Mouse (Mus musculus): ENCODE measurements at regions not wholly inside any gene's neighbourhood (a gene's known extent, or its start where the extent isn't known, plus 50 kb on each side); places are given as distances from the start of the nearest gene placed in this dataset.

- DNase-seq = no peak
Observed at GRCm38 (mm10) chr11:112137401-112138020, 644.5 kb upstream of the Sox9 start.

DNA sequence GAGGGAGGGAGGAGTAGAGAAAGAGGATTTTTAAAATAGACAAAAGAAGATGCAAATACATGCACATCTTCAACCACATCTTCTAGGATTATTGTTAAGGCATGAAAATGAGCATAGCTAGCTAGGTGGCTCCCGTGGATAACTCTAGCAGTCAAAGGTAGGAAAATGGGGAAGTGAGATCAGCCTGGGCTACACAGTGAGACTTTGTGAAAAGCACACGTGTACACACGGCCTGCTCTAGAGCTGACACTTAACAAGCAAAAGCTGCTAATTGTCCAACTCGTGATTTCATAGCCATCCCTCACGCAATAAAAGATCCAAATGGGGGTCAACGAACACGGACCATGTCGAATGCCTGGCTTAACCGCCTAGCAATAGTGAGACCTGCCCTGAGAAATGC is 642.0 kb upstream of the Sox9 start:
- DNase-seq = no peak

- DNase-seq = no peak
Observed at GRCm38 (mm10) chr11:112140495-112140894, 641.5 kb upstream of the Sox9 start.

GRCm38 (mm10) chr11:112140912-112141311 is 641.1 kb upstream of the Sox9 start:
- DNase-seq = no peak

DNA sequence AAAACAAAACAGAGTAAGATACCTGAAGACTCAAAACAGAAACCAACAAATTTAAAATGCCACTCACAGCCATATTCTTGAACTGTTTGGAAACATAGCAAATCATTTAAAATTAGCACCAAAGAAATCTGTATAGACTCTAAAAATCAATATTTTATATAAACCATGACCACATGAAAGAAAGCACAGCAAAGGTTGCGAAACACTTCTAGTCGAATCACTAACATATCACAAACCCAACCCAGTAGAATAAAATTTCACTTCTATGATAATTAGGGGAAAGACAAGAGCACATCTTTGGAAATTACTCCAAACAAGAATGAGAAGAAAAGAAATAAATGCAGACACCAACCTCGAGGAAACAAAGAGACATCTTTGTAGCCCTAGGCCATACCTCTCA is 630.0 kb upstream of the Sox9 start:
- no peak for DNase-seq

- DNase-seq = no peak
Observed at GRCm38 (mm10) chr11:112153198-112153597, 628.8 kb upstream of the Sox9 start.

DNA sequence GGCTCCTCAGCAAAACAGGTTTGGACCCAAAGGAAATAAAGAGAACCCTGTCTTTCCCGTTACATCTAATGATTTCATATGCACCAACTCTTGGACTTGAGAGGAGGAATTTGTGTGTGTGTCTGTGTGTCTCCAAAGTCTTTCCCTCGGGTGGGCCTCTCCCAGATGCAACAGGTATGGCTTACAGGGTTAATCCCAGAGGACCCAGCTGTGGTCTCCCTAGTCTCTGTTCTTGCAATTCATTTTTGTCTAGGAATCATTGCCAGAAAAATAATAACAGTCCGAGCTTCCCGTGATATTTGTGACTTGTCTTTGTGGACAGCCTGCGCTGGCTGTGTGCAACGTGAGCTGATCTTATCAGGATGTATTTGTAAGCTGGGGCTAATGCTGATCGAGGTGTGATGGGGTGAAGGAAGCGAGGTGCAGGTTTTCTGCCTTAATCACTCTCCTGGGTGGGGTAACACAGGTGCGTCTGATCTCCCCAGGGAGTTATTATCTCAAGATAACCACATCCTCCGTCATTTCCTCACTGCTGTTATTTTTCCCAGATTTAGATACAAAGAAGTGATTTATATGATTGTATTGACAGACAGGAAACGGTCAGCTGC is 627.2 kb upstream of the Sox9 start:
- DNase-seq = no peak

GRCm38 (mm10) chr11:112155339-112155955 is 626.6 kb upstream of the Sox9 start:
- no peak for DNase-seq

DNA sequence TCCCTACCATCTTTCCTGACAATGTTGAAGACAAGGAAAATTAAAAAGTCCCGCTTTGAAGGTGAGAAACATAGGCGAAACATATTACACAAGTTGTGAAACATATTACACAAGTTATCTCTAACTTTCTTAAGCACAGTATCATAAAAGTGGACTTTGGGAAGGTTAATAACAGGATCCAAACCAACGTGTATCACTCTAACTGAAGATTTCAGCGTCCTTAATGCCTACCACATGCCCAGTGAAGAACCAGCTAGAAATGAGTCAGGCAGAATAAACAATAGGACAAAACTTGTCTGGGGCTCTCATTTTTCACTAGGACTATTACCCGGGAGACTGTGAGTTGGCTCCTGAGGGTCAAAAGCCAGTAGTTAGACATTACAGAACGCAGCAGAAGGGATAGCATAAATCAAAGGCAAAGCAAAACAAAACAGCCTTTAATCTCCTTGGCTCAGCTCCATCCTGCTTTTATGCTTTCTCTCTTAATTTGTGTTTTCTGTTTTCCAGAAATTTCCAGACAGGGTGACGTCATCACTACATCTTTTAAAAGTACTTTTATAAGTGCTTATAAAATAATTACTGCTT is 618.3 kb upstream of the Sox9 start:
- DNase-seq = no peak

DNA sequence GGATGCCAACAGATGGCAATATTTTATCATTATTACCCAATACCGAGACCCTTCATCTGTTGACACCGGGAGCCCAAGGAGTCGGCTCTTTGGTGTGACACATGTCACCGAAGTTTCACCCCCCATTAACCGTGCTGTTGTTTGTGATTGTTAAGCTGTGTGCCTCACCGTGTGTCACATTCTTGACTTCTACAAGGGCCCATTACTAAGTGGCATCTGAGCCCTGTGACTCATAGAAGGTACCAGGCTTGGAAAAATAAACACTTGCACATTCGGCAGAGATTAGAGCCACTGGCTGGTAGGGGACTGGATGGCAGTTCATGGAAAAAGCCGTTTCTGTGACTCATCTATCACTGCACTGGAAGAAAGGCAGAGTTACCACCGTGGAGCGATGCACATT is 608.4 kb upstream of the Sox9 start:
- no peak for DNase-seq

DNA sequence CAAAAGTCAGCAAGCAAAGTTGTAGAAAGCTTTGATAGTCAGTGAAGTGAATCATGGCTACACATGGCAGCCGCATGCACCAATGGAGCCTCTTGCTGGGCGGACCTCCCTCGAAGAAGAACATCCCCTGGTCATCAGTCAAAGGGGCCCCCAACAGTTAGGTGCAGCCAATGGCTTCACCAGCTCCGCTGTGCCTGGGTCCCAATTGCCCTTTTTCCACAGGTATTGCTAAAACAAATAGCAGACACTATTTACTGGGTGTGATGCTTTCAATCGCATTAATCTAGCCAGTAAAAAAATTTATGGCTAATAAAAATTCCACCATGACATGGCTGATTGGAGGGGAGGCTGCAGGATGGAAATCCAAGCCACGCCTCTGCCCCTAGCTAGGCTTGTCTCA is 606.7 kb upstream of the Sox9 start:
- DNase-seq = no peak

DNA sequence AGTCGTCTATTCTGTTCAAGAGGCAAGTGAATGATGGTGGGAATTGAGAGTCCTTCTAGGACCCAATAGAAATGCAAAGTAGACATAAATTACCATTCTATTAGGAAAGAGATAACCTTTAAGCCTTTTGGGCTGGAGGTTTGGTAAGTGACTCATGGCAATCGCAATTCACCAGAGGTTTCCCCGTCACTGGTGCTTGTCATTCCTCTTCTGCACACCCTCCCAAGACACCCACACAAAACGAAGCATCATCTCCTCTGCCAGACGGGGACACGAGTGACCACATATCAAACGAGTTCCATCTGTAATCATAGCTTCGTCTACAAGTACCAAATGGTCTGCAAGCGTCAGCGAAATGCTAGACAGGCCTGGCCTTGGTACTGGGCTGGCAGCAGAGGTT is 601.4 kb upstream of the Sox9 start:
- no peak for DNase-seq

DNA sequence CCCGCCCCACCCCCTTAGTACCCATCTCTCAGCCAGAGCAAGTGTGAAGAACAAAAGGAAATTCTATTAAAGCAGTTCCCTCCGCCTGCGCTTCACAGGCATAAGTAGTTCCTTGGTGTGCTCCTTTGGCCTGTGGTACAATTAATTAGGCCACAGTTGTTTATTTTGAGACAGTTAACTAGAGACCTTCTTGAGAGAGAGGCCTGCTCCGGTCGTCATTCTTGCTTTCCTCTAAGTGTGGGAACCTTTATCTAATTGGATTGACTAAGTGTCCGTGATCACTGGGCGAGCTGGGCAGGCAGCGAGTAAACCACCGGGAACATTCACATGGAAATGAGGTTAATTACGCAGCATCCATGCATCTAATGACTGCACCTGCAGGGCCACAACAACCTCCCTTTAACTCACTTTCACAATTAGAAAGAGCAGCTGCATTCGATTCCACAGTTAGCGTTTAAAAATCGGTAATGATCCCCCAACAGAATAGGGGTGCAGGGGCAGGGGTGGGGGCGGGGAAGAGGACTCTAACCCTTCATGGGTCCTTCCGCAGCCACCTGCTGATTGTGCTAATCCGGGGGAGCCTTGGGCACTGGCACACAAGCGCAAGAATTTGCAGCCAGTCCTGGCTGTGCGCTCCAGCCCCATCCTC is 584.3 kb upstream of the Sox9 start:
- peak; percentile 7 to 33 for DNase-seq

GRCm38 (mm10) chr11:112204561-112204960 is 577.5 kb upstream of the Sox9 start:
- DNase-seq = no peak

DNA sequence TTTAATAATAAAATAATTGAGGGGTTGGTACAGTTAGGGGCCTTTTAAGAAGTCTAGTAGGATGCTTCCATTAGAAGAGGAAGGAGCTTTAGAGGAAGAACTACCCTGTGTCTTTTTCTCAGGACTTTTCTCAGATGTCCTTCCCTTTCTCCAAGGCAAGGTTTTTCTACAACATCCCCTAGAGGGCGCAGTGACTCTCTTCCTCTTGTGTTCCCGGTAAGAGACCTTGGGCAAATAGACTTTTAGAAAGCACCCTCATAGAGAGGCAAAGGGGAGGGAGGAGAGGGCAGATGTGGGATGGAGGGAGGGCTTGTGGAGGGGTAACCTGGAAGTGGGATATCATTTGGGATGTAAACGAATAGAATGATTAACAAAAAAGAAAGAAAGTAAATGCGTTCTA is 572.6 kb upstream of the Sox9 start:
- peak; percentile 61 to 74 for DNase-seq

- DNase-seq = peak in 1 of 2 experiments; percentile 6
Observed at GRCm38 (mm10) chr11:112219046-112219720, 562.8 kb upstream of the Sox9 start.

GRCm38 (mm10) chr11:112234492-112235116 is 547.4 kb upstream of the Sox9 start:
- DNase-seq = no peak

GRCm38 (mm10) chr11:112238960-112239884 is 542.8 kb upstream of the Sox9 start:
- DNase-seq = peak; percentile 20 to 29

DNA sequence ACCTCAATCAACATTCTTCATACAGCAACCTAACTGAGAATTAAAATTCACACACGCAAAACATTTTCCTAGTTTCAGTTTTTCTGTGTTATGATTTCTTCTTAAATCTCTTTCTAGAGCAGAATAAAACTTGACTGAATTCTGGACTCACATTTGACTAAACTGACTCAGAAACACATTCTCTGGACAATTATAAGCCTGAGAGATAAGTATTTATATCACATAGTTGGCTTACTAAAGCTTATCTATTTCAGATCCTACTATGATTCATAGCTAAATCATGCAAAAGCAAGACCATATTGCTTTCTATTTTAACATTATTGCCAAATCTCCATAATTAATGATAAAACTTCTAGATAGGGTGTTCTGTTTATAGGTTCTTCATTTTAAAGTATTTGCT is 529.5 kb upstream of the Sox9 start:
- DNase-seq = no peak

DNA sequence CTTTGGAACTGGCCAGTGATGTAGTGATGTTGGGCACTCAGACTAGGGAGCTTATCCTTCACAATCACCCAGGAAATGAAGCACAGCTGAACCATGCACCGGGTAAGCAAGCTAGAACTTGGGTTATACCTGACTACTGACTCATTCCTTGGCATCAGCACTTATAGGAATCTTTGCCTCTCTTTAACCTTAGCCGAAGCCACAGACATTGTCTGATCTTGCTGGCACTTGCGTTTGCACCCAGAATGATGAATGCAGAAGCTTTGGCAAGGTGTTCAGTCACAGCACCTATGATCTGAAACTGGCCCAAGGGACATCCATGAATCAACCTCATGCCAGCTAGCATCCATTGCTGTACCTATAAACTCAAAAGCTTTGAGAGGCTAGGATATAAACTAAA is 529.0 kb upstream of the Sox9 start:
- no peak for DNase-seq

- DNase-seq = no peak
Observed at GRCm38 (mm10) chr11:112256326-112256725, 525.7 kb upstream of the Sox9 start.
